Mouse (Mus musculus) limb, embryonic 11.5 days (tissue): ENCODE results near the gene Pecr. TPM values are rescaled to one million over a fixed set of nuclear protein-coding genes. Genes with fewer than 3 reads are reported as not detected.
A peak's percentile ranks its signal among the peaks of the same experiment; 100 is the strongest.

Experiments
- ATAC-seq: fragments of 200-750 bp; cut with Nextera tagmentation; 2 replicates; pipeline ENCODE4 v1.8.0; 2017; ENCODE audit warnings: low read depth; ENCODE audit not compliant: insufficient number of reproducible peaks, low FRiP score, low TSS enrichment
- DNase-seq: peaks from one replicate; pipeline ENCODE4 v3.0.0-alpha.2; 2015; ENCODE audit warnings: low spot score
- H3K27ac ChIP-seq: fragments of 300-500 bp; sonication (generic); replicated peaks from 2 replicates; pipeline ENCODE4 v1.5.1; 2014; ENCODE audit warnings: low read depth, mild to moderate bottlenecking, low read length
- H3K27me3 ChIP-seq: fragments of 300-500 bp; sonication (generic); 2 replicates; pipeline ENCODE4 v1.6.1; 2014; ENCODE audit warnings: mild to moderate bottlenecking, low read length, mixed read lengths; ENCODE audit not compliant: control insufficient read depth, insufficient read depth
- H3K36me3 ChIP-seq: fragments of 300-500 bp; sonication (generic); 2 replicates; pipeline ENCODE4 v1.6.1; 2014; ENCODE audit warnings: mild to moderate bottlenecking, low read length, moderate library complexity, mixed read lengths; ENCODE audit not compliant: control insufficient read depth, insufficient read depth
- H3K4me1 ChIP-seq: fragments of 300-500 bp; sonication (generic); 2 replicates; pipeline ENCODE4 v1.6.1; 2014; ENCODE audit warnings: low read length, mixed read lengths; ENCODE audit not compliant: control insufficient read depth, insufficient read depth
- H3K4me2 ChIP-seq: fragments of 300-500 bp; sonication (generic); 2 replicates; pipeline ENCODE4 v1.6.1; 2014; ENCODE audit warnings: low read depth, mild to moderate bottlenecking, moderate library complexity; ENCODE audit not compliant: severe bottlenecking
- H3K4me3 ChIP-seq: fragments of 300-500 bp; sonication (generic); 2 replicates; pipeline ENCODE4 v1.5.1; 2014; ENCODE audit warnings: low read depth, low read length
- H3K9ac ChIP-seq: fragments of 300-500 bp; sonication (generic); 2 replicates; pipeline ENCODE4 v1.6.1; 2014; ENCODE audit warnings: mild to moderate bottlenecking, low read length
- H3K9me3 ChIP-seq: fragments of 300-500 bp; sonication (generic); 2 replicates; pipeline ENCODE4 v1.6.1; 2016; ENCODE audit warnings: low read length; ENCODE audit not compliant: control insufficient read depth
- WGBS: fragments of 180-500 bp; shearing (Covaris S2); extraction: QIAGEN DNeasy Blood & Tissue Kit; methylation state at CpG from one replicate; pipeline ENCODE4 v1.1.7; 2014; 5-methylcytosine and 5-hydroxymethylcytosine counted together
- polyA plus RNA-seq: library from polyadenylated mRNA; unstranded; fragments of >200 nt; fragmentation: Nextera tagmentation; extraction: Ambion mirVana; gene quantifications from 2 replicates; pipeline ENCODE4 v1.2.1, GENCODE M21; 2014

The Pecr gene
- polyA plus RNA-seq, 1 experiment from 2014 or later: 30.1 TPM

DNA sequence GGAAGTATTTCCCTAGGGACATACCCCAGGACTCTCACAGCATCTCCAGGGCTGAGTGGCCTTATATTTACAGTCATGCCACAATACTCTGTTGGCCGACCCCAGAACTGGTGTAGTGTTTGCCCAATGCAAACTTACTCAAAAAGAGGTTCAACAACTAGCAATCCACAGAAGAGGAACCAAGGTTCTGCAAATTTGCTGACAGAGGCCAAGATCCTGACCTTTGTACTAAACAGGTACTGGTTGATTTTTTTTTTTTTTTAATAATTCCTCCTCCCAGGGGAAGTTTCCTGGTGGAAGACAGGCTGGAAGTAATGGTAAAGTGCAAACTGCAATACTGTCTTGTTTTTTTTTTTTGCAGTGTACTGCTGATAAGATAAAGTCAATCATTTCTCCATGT, 1.5 kb downstream of the Pecr start:
- ATAC-seq (no peak), DNase-seq (no peak)
- no peaks in the 10 kb centered on the region for H3K4me1 ChIP-seq
- H3K4me3 ChIP-seq: no peak overlapping the region
- WGBS: 77% methylated on average over 1 of the region's 1 CpGs
- no peaks in the 10 kb centered on the region for H3K27me3 ChIP-seq
- no peaks in the 10 kb centered on the region for H3K9me3 ChIP-seq
- no peak overlapping the region for H3K9ac ChIP-seq
- H3K27ac ChIP-seq: no peak overlapping the region
- no peak overlapping the region for H3K4me2 ChIP-seq
- no peaks in the 10 kb centered on the region; the same call in 1 of the 2 replicates for H3K36me3 ChIP-seq

DNA sequence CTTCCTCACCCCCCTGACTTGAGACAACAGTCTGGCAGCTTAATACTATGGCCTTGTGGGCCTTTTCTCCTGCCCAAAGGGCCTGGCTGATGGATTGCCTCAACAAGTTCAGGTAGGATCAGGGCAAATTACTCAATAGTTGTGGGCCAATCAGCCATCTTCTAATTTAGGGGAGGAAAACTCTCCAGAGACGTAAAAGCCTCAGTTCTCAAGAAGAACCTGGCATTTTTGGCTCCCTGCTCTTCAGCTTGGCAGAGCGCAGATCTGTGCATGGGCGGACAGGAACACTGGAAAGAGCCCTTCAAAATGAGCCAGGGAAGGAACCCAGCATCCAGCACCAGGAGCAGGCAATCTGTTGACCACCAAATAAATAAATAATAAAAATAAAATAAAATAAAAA, 6.0 kb downstream of the Pecr start:
- WGBS: 94% methylated on average over 3 of the region's 3 CpGs

DNA sequence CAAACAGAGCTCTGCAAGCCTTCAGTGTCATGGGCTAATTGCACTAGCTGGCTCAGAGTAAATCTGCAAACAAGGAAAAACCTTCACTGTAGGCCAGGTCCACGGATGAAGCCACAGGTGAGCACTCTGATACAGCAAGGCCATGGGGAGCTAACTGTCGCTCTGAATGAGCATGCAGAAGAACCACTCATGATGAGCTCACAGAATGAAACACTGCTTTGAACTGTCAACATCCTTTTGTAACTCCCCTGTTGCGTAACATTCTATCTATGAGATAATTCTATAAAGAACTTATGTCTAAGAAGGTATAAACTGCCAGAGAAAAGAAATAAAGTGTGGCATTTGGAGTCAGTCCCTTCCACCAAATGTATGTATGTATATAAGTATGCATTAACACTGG, 21.0 kb downstream of the Pecr start:
- WGBS: 91% methylated on average over 3 of the region's 3 CpGs
- H3K4me2 ChIP-seq: no peak overlapping the region
- ATAC-seq: no peak

More for the DNA sequence above, 6.0 kb downstream of the Pecr start:
- no peaks in the 10 kb centered on the region for H3K4me1 ChIP-seq
- H3K27me3 ChIP-seq: no peaks in the 10 kb centered on the region
- DNase-seq (no peak), ATAC-seq (no peak)
- no peak overlapping the region for H3K4me2 ChIP-seq
- no peaks in the 10 kb centered on the region for H3K9me3 ChIP-seq
- no peaks in the 10 kb centered on the region; the same call in 1 of the 2 replicates for H3K36me3 ChIP-seq
- H3K4me3 ChIP-seq: no peak overlapping the region
- no peak overlapping the region for H3K9ac ChIP-seq
- no peak overlapping the region for H3K27ac ChIP-seq

DNA sequence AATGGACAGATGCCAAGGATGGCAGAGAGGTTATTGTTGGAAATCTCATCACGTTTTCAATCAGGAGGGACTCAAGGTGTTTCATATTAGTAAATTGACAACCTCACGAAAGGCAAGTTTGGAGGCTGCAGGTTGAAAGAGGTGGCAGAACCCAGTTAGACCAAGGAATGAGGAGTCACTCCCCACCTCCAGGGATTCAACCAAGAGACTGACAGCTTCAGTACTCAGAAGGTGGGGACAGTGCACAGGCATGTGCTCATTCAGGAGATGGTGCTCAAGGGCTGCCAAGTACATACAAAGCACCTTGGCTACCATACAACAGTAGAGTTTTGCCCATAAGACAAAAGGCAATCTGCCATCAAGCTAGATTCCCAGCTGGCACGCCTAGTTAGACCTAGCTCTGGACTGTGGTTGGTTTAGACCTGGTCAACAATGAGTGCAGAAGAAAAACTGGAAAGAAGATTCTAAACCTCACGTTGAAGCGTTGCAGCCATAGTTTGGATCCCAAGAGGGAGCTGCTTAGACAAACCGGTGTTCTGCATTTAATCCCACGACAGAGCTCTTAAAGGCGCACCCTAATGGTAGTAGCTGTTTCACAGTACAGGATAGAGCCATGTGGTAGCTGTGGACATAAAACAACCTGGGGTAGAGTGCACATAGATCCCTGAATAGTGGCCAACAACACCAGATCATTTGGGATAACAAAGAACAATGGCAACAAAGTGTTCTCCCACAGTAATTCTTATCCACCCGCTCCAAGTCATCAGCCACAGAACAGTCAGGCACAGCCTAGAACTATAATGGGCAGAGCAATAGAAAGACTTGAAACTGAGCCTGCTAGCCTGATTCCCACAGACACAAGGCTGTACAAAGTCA, 27.5 kb downstream of the Pecr start:
- no peaks in the 10 kb centered on the region for H3K9me3 ChIP-seq
- 82% methylated on average over 9 of the region's 9 CpGs for whole genome bisulfite sequencing
- no peak overlapping the region for H3K27ac ChIP-seq
- H3K4me3 ChIP-seq: no peak overlapping the region
- H3K4me2 ChIP-seq: no peak overlapping the region
- no peaks in the 10 kb centered on the region for H3K36me3 ChIP-seq
- H3K4me1 ChIP-seq: 0 out of 2 replicates have a peak, but pooled peaks cover 3% of the 10 kb centered on the region
- no peaks in the 10 kb centered on the region for H3K27me3 ChIP-seq
- ATAC-seq: no peak
- no peak for DNase-seq
- no peak overlapping the region for H3K9ac ChIP-seq

More for the DNA sequence above, 21.0 kb downstream of the Pecr start:
- H3K36me3 ChIP-seq: no peaks in the 10 kb centered on the region
- no peaks in the 10 kb centered on the region for H3K27me3 ChIP-seq
- H3K9me3 ChIP-seq: no peaks in the 10 kb centered on the region
- no peak overlapping the region for H3K9ac ChIP-seq
- no peak for DNase-seq
- H3K27ac ChIP-seq: no peak overlapping the region
- H3K4me3 ChIP-seq: no peak overlapping the region
- no peaks in the 10 kb centered on the region for H3K4me1 ChIP-seq

DNA sequence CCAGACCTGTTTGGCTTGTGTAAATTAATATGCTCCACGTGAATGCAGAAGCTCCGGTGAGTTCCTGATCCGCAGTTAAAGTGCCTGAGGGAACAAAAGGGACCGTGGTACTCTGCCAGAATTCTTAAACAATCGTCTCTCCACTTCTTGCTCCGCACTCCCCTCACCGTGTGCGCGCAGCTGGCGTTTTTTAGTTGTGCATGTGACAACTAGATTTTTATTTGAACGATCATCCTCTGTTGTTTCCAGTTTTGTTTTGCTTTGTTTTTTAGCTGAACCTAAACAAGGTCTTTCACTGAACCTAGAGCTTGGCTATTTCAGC, 28.3 kb downstream of the Pecr start:
- H3K4me1 ChIP-seq: 0 out of 2 replicates have a peak, but pooled peaks cover 3% of the 10 kb centered on the region
- ATAC-seq: no peak
- H3K9ac ChIP-seq: peak overlapping the region; percentile 41

DNA sequence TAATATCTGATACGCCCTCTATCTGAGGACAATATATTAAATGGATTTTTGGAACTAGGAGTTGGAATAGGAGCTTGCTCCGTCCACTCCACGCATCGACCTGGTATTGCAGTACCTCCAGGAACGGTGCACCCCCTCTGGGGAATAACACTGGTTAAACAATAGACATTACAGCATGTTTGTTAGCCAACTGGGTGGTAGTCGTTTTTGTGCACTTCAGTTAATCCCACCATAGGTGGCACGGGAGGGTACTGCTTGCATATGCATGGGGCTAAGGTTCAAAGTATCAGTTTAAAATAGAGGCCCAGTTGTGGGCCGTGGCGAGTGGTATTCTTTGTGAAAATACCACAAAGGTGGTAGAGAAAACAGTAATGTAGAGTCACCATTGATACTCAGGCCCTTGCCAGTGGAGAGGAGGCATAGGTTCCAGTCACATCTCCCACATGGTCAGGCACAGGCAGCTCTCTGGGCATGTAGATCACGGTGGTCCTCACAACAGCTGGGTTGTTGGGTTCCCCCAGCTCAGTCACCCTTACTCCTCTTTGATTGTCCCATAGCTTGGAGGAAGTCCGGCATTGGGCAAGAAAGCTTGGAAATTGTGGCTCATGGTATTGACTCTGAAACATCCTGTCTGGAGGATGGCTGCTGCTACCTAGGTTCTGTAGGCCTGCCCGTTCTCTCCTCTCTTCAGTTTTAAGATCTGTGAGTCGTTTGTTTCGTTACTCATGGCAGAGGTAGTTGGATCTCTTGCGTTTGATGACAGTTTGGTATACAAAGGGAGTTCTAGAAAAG, 28.9 kb downstream of the Pecr start:
- H3K4me2 ChIP-seq: peak overlapping the region; percentile 60
- H3K9ac ChIP-seq: peak overlapping the region; percentile 41
- H3K4me3 ChIP-seq: peak overlapping the region; percentile 29
- 4% methylated on average over 15 of the region's 15 CpGs for WGBS
- ATAC-seq (peak; percentile 91), DNase-seq (peak; percentile 85)
- H3K9me3 ChIP-seq: no peaks in the 10 kb centered on the region
- no peaks in the 10 kb centered on the region for H3K36me3 ChIP-seq
- peak overlapping the region; percentile 61; the same call in 1 of the 2 replicates for H3K27ac ChIP-seq
- 0 out of 2 replicates have a peak, but pooled peaks cover 3% of the 10 kb centered on the region for H3K4me1 ChIP-seq
- H3K27me3 ChIP-seq: no peaks in the 10 kb centered on the region

More for the DNA sequence above, 28.3 kb downstream of the Pecr start:
- H3K9me3 ChIP-seq: no peaks in the 10 kb centered on the region
- no peaks in the 10 kb centered on the region for H3K36me3 ChIP-seq
- peak overlapping the region; percentile 60 for H3K4me2 ChIP-seq
- DNase-seq: peak; percentile 42
- H3K4me3 ChIP-seq: no peak overlapping the region
- no peaks in the 10 kb centered on the region for H3K27me3 ChIP-seq
- WGBS: 45% methylated on average over 11 of the region's 11 CpGs
- H3K27ac ChIP-seq: peak overlapping the region; percentile 61; the same call in 1 of the 2 replicates

DNA sequence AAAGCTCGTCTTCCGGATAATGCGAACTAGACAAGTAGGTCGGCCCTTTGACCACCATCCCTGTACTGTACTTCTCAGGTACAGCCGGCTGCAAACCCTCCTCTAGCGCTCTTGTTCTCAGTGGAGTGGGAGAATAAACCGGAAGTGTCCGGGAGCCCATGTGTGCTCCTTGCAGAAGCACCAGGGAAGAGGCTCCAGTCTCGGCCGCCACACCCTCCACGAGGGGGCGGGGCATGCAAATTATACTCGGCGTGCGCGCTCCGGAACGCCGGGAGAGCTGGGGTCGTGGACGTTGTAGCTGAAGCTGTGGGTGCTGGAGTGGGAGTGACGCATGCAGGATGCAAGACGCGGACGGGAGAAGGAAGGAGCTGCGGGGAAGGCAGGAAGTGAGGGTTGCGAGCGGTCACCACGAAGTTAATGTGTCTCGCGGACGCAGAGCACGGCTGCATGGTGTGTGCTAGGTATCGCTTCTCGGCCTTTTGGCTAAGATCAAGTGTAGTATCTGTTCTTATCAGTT, 29.5 kb downstream of the Pecr start:
- Histone ChIP-seq H3K27ac (peak overlapping the region; percentile 86), H3K9me3 (no peaks in the 10 kb centered on the region), H3K4me1 (0 out of 2 replicates have a peak, but pooled peaks cover 3% of the 10 kb centered on the region), H3K4me3 (peak overlapping the region; percentile 29), H3K27me3 (no peaks in the 10 kb centered on the region), H3K36me3 (no peaks in the 10 kb centered on the region), H3K4me2 (peak overlapping the region; percentile 60), H3K9ac (peak overlapping the region; percentile 55)
- ATAC-seq: peak; percentile 87
- 1% methylated on average over 35 of the region's 35 CpGs for WGBS
- DNase-seq: peak; percentile 94

DNA sequence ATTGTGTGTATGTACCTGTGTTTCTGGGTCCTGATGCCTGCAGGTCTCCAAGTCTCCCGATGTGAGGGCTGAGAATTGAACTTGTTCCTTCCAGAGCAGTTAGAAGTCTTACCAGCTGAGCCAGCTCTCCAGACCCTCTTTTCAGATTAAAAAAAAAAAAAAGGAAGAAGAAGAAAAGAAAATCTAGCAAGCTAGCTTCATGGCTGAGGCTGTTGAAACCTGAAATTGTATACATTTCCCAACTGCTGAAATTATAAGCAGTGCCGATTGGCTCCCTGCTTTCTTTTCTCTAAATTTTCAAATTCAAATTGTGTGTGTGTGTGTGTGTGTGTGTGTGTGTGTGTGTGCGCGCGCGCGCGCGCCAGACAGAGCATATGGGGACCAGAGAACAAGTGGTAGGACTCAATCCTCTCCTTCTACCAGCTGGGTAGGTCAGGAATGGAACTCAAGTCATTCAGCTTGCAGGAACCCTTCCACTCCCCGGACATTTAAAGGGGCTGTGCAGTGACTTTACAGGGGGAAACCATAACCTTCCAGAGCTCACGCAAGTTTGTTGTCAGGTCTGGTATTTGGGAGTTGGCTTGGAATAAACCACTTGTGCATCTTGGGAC, 30.1 kb downstream of the Pecr start:
- H3K36me3 ChIP-seq: no peaks in the 10 kb centered on the region
- peak overlapping the region; percentile 29; the same call in 1 of the 2 replicates for H3K4me3 ChIP-seq
- H3K27ac ChIP-seq: no peak overlapping the region
- DNase-seq (no peak), ATAC-seq (no peak)
- no peak overlapping the region for H3K9ac ChIP-seq
- H3K9me3 ChIP-seq: no peaks in the 10 kb centered on the region
- H3K4me1 ChIP-seq: 0 out of 2 replicates have a peak, but pooled peaks cover 3% of the 10 kb centered on the region
- no peaks in the 10 kb centered on the region for H3K27me3 ChIP-seq
- 40% methylated on average over 11 of the region's 11 CpGs for WGBS
- peak overlapping the region; percentile 60 for H3K4me2 ChIP-seq
